Mouse (Mus musculus) lung, postnatal 25 days (tissue): ENCODE measurements around the gene Med14.

Experiments
- DNase-seq: peaks from one replicate; pipeline ENCODE4 v3.0.0; 2022; ENCODE audit warnings: low spot score

Med14 gene

DNA sequence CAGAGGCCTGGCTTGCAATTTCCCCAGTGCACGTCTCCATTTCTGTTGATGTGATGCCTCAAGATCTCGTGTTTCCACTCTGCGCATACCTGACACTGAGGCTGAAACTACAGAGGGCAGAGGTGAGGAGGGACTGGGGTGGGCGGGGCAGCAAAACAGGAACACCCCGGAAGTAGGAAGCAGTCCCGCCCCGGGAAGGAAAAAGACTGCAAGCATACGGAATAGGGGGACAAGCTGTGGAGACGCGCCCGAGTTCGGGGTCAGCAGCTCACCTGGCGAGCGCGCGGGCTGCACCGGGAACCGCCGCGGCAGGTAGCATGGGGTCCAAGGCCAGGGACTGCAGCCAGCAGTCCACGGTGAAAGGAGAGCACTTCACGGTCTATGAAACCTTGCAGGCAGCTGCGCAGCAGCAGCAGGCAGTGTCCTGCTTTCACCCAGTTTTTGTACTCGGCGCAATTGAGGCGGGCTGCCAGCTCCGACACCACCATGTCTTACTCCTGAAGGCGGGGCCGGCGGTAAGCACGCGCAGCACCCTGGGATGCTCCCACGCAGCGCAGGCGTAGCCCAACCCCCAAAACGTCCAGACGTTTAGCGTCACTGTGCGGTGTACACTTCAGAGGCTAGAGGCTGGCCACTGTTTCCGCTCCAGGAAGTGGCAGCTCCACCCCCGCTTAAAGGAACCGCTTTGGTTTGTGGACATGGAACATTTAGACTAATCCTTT, 88.7 kb downstream of the Med14 start, which contains the start of gene 1810030O07Rik:
Gene 1810030O07Rik, minus strand, starts transcription at position 615 of the 722 bp plus-strand sequence.
- peak; percentile 93 for DNase-seq

DNA sequence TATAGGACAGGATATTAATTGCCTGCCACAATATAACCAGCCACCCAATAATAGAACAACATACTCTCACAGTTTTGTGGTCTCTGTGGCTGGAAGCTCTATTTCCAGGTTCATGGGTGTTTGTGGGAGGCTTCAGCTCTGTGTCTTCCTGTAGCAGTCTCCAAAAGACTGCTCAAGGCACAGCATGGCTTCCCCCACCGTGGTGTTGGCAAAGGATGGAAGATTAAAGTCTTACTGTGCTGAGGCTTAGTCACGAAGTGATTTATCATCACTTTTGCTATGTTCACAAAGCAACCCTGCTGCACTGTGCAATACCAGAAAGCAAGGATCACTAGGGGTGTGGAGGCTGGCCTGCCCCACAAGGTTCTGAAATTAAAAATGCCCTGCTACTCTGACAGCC, 108.0 kb downstream of the Med14 start:
- no peak for DNase-seq

DNA sequence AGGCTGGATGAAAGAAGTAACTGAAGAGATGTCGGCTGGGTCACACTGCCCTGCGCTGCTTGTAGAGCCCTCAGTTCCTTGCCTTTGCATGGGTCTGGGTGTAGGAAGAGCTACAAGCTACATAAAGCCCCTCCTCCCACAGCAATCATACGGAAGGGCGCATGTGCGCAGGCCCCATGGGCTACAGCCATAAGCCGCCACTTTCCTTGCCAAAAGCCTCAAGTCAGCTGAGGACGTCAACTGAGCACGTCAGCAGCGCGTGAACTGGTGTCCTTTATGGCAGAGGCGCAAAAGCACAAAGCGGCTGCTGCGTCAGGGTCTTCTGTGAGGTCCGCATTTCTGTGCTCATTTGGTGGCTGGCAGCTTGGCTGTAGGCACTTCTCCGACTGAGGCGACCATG, 110.0 kb downstream of the Med14 start:
- no peak for DNase-seq

DNA sequence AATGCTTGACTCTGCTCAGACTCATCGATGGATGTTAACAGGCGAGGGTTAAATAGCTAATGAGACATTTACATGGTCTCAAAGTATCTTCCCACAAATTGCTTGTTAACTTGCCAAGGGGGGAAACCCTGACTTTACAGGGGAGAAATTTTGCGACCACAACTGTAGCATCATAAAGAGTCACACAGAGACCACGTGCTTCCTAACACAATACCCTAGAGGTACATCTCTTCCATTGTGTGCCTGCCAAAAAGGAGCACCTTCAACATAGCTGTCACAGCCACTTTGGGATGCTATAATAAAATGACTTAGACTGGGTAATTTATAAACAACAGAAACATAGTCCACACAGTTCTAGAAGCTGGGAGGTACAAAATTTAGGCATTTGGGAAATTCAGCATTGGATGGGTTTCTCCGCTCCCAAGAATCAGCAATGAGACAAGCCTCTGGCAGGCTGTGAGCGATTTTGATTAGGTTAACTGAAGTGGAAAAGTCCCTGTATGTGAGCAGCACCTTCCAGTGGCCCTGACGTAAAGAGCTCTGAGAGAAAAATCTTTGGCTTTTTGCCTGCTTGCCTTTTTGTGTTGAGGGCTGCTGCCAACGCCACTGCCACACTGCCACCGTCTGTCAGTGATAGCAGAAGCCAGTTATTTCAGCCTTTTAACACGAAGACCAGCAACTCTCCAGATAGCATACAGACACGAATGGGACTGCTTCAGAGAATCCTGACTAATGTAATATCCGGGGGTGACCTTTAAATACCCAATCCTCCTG, 116.2 kb downstream of the Med14 start:
- DNase-seq = no peak

DNA sequence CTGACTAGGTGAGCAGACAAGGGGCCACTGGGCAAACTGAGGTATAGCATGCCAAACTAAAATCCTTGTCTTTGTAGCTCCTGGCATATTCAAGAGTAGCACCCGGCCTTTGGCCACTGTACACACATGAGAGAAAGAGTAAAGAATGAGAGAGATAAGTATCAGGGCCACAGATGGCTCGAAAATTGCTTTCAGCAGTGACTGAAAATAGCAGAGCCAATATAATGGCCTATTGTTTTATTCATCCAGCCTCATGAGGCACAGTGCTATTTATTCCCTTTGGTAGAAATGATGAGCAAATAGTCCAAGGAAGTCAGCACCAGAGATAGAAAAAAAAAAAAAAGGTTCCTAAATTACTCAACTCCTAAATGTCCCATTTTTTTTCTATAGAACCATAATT, 116.9 kb downstream of the Med14 start:
- no peak for DNase-seq
